Mouse (Mus musculus) heart, postnatal 14 days (tissue): ENCODE measurements around the gene Ndufaf2. TPM values are rescaled to one million over a fixed set of nuclear protein-coding genes. Genes with fewer than 3 reads are reported as not detected.

Experiments used
- DNase-seq, 2 experiments: peaks; one replicate each; pipeline ENCODE4 v3.0.0; 2021 to 2022
- intact Hi-C: fragments of 180-260 bp; cut with DNase I; formaldehyde crosslinking; loops from one replicate; pipeline ENCODE4 v1.15.1; 2025
- total RNA-seq, 2 experiments: library from RNA; stranded (reverse); gene quantifications; 2 replicates each; pipeline ENCODE4 v1.2.3; 2021

Ndufaf2 gene
- total RNA-seq, 2 experiments from 2014 or later = 21.0 to 21.2 TPM

DNA sequence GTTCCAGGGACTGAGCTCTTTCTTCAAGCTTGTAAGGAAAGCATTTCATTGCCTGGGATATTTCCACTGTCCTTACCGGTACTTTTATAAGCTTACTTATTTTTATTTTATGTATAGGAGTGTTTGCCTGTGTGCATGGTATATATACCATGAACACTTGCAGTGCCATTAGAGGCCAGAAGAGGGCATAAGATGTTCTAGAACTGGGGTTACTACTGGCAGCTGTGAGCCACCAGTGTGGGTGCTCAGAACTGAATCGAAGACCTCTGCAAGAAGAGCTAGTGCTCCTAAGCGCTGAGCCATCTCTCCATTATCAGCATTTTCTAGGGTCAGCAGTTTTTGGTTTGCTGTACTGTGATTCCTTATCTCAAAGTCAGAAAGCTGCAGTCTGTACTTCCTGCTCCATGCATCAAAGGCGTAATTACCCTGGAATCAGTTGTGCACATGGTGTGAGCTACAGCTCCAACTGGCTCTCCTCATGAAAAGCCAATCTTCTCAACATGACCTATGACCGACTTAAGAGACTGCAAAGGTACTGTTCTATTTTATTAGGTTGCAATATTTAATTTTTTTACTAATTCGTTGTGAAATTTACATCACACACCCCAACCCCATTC, 175.1 kb downstream of the Ndufaf2 start:
- DNase-seq = no peak
- intact Hi-C loops = no loop called here

DNA sequence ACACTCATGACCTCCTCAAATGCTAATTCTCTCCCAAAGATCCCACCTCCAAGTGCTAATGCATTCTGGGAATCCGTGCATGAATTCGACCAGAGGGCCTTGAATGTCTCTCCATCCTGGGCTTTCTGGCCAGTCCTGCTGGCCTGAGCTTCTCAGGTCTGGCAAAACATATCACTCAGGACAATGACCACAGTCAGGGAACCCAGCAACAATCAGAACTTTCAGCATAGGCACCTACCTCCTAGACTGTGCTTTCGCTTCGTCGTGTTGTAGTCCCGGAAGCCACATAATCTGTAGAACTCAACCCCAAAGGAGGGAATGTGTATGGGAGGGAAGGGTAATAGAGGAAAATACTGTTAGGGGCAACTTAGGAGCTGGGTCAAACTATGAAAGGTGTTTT, 179.0 kb downstream of the Ndufaf2 start:
- no peak for DNase-seq

DNA sequence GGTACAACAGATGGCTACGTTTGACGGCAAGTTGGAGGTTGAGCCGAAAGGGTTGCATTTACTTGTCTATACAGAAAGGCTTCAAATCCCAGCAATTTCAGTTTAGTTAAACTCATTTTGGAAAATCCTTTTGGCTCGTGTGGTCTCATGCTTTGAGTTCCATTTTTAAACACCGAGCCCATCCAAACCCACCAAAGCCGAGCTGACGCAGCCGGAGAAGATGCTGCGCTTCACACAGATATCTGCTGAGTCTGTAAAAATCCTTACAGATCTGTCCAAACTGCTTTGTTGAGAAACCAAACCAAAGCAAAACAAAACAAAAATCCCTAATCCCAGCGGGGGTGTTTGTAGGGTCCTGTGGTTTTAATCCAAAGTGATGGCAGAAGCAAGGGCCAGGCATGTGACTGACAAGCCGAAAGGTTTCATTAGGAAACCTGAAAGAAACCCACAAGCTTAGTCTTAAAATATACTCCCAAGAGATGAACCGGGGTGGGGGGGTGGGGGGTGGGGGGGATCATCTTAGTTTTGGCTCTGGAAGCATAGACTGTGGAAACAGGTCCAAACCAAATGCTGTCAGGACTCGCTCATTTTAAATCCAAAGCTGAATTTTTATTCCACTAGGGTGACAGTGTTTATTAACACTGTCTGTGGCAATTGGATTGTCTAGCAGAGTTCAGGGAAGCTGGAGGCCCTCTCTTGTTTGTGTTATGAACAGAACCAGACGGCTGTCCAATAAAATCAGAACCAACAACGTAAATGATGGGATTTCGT, 181.4 kb downstream of the Ndufaf2 start:
- intact Hi-C loops = no loop called here
- no peak for DNase-seq

More for the DNA sequence above, 179.0 kb downstream of the Ndufaf2 start:
- intact Hi-C loops = no loop called here

DNA sequence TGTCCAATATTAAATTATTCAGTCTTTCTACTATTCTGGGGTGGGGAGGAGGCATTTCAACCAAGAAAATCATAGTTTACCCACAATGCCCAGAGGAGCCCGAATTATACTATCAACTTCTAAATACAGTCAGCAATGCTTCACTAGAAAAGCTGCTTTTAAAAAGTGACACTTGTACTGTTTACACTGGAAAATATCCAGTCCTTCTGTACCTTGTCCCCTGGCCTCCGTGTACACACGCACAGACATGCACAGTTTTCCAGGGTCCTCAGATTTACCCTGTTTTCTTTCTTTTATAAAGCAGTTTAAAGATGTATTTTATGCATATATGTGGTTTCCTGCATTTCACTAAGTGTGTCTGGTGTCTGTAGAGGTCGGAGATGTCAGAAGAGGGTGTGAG, 186.0 kb downstream of the Ndufaf2 start:
- intact Hi-C loops = no loop called here
- DNase-seq = no peak

- intact Hi-C loops = no loop called here
- DNase-seq = no peak
Observed at GRCm38 (mm10) chr13:107971868-107972267, 186.6 kb downstream of the Ndufaf2 start.

DNA sequence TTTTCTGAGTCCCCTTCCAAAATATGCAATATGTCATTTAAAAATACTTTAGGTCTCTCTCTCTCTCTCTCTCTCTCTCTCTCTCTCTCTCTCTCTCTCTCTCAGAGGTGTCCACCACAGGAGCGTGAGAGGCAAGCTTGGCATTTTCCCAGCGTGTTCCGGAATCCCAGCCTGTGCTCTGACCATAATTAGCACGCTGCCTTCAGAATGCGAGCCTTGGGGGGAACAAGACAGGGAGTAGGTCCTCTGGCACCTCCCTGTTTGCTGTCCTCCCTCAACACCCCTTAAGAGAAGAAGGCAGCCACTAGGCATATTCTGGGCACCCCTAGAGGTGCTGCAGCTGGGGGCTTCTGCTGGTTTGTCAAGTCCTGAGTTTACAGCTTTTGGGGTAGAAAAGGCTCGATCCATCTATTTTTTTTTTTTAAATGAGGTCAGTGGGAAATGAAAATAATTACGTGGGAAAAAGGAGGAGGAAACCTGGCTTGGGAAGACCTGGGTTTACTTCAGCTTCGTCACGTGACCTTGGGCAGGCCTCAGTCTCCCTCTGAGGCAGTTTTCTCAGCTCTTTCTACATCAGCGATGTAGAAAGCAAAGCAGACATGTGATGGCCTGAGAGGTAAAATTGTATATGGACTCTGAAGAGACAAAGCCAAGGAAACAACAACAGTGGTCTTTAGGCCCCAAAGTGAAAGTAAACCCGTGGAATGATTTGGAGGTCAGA, 187.8 kb downstream of the Ndufaf2 start:
- intact Hi-C loops = no loop called here
- DNase-seq = peak in 1 of 2 experiments; percentile 30

DNA sequence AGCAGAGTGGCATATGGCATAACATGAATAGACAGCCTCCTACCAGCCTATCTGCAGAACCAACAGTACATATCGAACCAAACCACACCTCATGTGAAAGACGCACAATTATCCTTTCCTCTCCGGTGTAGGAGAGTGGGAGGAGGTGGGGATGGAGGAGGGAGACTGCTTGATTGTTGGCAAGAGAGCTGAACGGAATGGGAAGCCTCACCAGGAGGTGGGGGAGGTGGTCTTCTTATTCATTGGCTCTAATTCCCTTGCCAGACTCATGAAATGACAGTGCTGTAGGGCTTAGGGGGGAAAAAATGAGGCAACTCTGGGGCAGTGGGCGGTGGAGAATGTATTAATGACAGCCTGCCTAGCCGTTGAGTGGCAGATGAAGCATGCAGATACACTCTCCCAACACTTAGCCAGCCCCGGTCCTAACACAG, 188.4 kb downstream of the Ndufaf2 start:
- intact Hi-C loops = no loop called here
- no peak for DNase-seq

GRCm38 (mm10) chr13:107964616-107965015, 193.8 kb downstream of the Ndufaf2 start:
- DNase-seq = no peak
- intact Hi-C loops = no loop called here

- no peak for DNase-seq
- intact Hi-C loops = no loop called here
Observed at GRCm38 (mm10) chr13:107963471-107963870, 195.0 kb downstream of the Ndufaf2 start.

DNA sequence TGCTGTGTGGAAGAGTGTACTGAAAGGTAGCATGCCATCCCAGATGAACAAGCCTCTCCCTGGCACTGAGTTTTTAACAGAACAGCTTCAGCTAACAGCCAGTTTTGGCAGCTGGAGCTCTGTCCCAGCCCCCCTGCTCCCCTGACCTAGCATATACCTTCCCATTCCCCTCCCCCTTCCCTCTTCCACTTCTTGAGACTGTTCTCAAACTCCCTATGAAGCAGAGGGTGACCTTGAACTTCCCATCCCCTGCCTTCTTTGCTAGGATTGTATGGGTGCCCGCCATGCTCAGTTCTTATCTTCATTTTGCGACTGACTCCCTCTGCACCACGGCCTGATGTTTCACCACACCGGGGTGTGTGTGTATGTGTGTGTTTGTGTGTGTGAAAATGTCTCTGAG, 195.7 kb downstream of the Ndufaf2 start:
- DNase-seq = no peak
- intact Hi-C loops = no loop called here

GRCm38 (mm10) chr13:107961972-107962371, 196.5 kb downstream of the Ndufaf2 start:
- no peak for DNase-seq
- intact Hi-C loops = no loop called here

DNA sequence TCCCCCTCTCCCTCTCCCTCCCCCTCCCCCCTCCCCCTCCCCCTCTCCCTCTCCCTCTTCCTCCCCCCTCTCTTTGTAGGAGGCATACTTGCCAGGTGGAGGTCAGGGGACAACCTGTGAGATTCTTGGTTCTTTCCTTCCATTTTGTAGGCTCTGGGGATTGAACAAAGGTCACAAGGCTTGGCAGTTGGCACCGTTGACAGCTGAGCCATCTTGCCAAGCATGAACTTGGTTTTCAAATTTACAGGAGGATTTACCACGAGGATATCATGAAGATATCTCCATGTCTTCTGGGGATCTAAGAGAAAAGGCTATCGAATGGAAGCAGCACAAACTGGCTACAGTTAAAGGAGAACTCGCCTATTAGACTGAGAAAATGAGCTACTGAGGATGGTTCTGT, 196.9 kb downstream of the Ndufaf2 start:
- no peak for DNase-seq
- intact Hi-C loops = no loop called here

- DNase-seq = no peak
- intact Hi-C loops = no loop called here
Observed at GRCm38 (mm10) chr13:107960549-107960948, 197.9 kb downstream of the Ndufaf2 start.

DNA sequence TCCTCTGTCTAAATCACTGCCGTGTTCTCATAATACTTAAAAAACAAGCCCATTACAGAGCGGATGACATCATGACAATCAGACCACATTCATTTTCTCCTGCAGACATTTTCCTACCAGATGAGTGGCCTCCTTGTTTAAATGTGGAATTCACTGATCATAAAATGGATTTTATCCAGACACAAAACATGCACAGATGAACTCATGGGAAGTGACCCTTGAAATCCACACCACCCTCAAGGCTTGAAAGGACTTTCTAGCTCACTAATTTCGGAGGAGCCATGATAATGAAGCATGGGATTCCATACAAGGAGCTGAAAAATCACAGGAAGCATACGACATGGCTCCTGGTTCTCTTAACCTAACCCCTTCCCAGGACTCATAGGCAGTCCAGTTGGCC, 198.5 kb downstream of the Ndufaf2 start:
- intact Hi-C loops = no loop called here
- no peak for DNase-seq

DNA sequence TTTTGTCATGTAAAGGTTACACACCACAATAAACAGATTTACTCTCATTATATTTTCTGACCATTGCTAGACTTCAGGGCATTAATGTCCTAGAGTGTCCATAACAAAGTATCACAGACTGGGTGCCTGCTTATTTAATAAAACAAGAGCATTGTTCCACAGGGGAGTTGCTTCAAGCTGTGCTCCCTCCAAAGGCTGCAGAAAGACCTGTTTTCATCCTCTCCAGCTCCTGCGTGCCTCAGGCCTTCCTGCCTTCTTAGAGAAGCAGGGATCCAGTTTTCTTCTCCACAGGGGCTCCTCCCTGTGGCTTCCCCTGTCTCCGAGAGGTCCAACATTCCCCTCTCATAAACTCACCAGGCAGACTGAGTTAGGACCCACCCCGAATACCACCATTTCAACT, 202.2 kb downstream of the Ndufaf2 start:
- intact Hi-C loops = no loop called here
- no peak for DNase-seq

DNA sequence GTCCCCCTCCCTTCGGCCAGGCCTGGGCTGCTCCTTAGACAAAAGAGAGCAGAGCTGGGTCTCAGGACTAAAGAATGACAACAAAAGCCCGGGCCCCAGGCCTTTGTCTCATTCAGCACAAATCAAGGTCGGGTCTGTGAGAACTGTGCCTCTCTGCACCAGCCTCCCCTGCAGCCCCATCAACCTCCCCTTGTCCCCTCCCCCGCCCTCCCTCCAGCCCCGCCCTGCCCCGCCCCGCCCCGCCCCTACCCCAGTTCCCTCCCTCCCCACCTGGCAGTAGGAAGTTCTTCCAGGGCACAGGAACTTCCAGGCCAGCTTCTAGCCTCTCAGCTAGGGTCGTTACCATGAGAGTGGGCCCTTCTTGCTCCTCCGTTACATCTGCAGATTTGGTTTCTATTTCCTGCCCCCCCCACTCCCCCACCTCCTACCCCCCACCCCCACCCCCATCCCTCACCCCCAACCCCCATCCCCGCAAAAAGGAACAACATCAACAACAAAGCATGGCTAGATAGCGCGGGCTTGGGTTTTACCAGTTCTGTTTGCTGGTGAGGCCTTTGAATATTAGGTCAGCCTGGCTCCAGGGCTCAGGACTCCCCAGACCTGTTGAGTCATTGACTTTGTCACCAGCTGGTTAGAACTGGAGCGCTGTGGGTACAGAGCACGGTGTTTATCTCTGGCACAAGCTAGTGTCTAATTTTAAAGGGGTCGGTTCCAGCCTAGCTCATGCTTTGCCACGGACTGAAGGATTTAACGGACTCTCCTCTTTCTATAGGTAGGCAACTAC, 202.9 kb downstream of the Ndufaf2 start:
- no peak for DNase-seq
- intact Hi-C loops = no loop called here

GRCm38 (mm10) chr13:107954445-107955261, 203.8 kb downstream of the Ndufaf2 start:
- intact Hi-C loops = no loop called here
- no peak for DNase-seq

- intact Hi-C loops = no loop called here
- DNase-seq = no peak
Observed at GRCm38 (mm10) chr13:107954100-107954444, 204.4 kb downstream of the Ndufaf2 start.
